Mouse (Mus musculus) adrenal gland (tissue): ENCODE results near the gene Pbx4.

Source experiments
- intact Hi-C: fragments of 180-260 bp; cut with DNase I; formaldehyde crosslinking; loops from one replicate; pipeline ENCODE4 v1.15.1; 2025

Gene Pbx4

GRCm38 (mm10) chr8:69870907-69871306 is 38.6 kb downstream of the Pbx4 start:
- intact Hi-C loops: loop anchor here (5.0 kb wide), 1 partner anchor 296 kb away; no protein-coding TSS in a partner anchor

DNA sequence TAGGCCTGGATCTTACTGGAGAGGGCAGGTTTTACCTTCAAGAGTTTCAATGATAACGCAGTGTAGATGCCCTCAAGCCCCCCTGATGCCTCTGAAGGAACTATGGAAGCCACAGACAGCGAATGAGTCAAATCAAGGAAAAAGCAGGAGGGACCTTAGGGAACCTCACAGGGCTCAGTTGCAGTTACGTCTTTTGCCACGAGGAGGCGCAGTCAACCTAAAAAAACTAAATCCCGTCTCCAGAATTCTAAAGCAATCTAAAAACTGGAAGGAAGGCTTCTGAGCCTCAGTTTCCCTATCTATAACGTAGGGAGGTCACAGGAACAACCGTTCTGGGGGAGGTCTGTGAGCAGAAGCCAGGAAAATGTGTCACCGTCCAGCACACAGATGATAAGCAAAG is 41.9 kb downstream of the Pbx4 start:
- intact Hi-C loops: loop anchor here (5.0 kb wide), 1 partner anchor 293 kb away; no protein-coding TSS in a partner anchor

- intact Hi-C loops: loop anchor here (5.0 kb wide), 1 partner anchor 293 kb away; no protein-coding TSS in a partner anchor
Measured at GRCm38 (mm10) chr8:69874654-69875053, 42.4 kb downstream of the Pbx4 start.

- intact Hi-C loops: no loop called here
Measured at GRCm38 (mm10) chr8:69876097-69876496, 43.8 kb downstream of the Pbx4 start.

GRCm38 (mm10) chr8:69876967-69877366 is 44.7 kb downstream of the Pbx4 start:
- intact Hi-C loops: no loop called here

DNA sequence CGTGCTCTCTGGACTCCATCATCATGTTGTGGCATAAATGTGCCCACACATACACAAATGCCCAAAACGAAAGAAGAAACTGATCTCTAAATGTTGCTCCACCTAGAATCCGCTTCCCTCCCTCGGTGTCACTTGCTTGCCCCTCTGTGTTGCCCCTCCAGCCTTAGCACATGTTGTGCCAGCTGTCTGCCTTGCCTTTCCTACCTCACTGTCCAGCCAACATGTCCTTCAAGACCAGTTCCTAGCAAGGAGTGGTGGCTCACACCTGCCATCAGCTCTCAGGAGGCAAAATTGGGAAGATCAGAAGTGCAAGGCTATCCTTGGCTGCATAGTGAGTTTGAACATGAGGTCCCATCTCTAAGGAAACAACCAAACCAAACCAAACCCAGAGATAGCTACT is 45.1 kb downstream of the Pbx4 start:
- intact Hi-C loops: no loop called here

- intact Hi-C loops: no loop called here
Measured at GRCm38 (mm10) chr8:69877992-69878391, 45.7 kb downstream of the Pbx4 start.

DNA sequence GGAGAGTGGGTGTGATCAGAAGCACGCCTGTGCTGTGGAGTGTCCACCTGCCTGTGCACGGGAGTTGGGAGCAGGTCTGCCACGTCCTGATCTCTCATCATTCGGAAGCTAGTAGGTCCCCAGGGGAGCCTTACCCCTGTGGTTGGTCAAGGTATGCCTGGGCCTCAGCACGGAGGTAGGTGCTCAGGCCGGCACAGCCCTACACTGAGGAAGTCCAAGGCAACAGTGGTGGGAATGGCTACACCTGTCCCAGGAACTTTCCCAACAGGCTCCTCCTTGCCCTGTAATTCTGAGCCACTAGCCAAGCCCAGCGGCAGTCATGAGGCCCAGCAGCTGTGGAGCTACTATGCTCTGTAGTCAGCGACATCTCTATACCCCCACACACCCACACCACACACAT is 47.4 kb downstream of the Pbx4 start:
- intact Hi-C loops: no loop called here

GRCm38 (mm10) chr8:69880841-69881240 is 48.5 kb downstream of the Pbx4 start:
- intact Hi-C loops: no loop called here

- intact Hi-C loops: no loop called here
Measured at GRCm38 (mm10) chr8:69881261-69881865, 49.1 kb downstream of the Pbx4 start.

DNA sequence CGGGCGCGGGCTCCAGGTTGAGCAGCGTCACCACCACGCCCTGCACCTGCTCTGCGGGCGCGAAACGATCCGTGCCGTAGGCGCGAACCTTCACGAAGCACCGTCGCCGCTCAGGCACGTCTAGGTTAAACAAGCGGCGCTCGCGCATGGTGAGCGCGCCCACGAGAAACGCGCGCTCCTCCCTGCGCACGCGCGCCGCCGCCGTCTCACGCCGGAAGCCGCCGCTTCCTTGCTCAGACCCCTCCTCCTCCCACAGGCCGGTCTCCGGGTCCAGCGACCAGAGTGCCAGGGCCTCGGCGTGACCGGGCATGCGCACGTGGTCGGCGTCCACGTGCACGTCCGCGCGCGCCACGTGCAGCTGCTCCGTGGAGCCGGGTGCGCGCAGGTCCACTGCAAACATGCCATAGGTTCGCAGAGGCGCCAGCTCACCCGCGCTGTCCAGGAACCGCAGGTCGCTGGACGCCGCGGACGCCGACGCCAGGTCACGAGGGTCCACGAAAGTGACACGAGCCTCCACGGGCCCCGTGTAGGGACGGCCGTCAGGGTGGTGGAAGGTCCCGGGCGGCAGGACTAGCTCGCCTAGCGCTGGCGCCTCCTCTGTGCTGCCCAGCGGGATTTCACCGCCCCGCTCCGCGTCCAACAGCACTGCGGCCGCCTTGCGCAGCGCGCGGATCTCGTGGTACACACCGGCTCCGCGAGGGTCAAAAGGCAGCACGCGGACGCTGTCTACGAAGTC is 49.9 kb downstream of the Pbx4 start:
- intact Hi-C loops: no loop called here

- intact Hi-C loops: no loop called here
Measured at GRCm38 (mm10) chr8:69882833-69883600, 50.7 kb downstream of the Pbx4 start.

GRCm38 (mm10) chr8:69884141-69884540 is 51.9 kb downstream of the Pbx4 start:
- intact Hi-C loops: no loop called here

DNA sequence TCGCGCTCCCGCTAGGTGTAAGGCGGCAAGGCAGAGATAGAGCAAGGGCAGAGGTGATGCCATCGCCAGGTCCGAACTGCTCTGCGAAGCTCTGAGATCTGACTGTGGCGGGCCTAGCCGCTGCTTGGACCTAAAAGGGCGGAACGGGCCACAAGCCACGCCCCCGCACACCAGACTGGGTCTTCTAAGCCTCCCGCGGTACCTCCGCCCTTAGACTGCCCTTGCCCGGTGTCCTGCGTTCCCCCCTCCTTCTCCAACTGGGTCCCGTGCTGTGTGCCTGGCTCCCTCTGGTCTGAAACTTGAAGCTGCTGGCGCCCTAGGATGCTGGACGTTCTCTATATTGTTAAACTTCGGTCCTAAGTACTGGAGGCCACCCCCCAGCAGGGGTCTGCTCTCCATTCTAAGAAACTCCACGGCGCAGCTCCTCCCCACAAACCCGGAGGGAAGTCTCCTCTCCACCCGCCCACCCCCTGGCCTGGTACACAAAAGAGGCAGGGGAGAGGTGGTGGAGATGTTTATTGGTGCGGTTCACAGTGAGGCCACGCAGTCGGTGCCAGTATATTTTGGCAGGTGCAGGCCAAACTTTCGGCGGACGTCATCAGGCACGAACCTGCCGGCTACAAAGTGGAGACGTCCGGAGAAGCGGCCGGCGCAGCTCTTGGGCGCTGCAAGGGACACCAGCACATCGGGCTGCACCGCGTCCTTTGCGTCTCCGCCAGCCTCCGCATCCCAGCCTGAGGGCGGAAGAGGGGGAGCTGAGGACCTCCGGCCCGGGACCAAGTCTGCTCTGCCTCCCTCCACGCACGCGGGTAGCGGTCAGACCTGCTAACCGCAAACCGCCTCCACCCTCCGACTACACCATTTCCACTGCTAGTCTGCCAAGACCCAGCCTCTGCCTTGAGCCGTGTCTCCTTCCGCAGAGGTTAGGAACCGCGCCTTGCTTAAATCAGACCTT is 55.3 kb downstream of the Pbx4 start, which contains the start of gene Cilp2:
Gene Cilp2, minus strand, starts transcription at position 399 of the 955 bp plus-strand sequence.
- intact Hi-C loops: no loop called here

DNA sequence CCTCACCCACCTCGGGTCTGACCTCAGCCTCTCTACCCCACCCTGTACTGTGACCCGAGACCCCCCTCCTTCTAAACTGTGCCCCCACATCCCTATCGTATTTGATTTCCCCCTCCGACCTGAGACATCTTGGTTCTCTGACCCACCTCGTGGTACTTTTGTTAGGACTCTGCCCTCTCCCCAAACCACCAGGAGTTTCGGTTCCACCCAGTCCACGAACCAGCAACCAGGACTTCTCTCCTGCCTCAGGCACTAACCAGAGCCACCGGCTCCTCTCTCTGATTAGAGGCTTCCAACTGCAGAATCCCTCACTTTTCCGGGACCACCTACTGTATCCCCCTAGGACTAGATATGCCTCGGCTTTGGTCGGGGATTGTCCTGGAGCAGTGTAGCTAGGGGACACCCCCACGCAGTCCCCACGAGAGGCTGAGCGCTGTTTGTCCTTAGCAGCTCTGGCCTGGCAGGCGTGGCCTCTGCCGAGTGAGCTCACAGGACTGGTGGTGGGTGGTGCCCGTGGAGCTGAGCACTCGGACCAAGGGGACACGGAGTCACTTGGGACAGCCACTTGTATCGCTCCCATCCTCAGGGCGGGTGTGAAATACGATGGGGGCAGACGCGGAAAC is 56.1 kb downstream of the Pbx4 start:
- intact Hi-C loops: no loop called here

- intact Hi-C loops: no loop called here
Measured at GRCm38 (mm10) chr8:69888902-69889301, 56.6 kb downstream of the Pbx4 start.

- intact Hi-C loops: no loop called here
Measured at GRCm38 (mm10) chr8:69890813-69891241, 58.5 kb downstream of the Pbx4 start.

- intact Hi-C loops: no loop called here
Measured at GRCm38 (mm10) chr8:69893863-69894262, 61.6 kb downstream of the Pbx4 start.

- intact Hi-C loops: no loop called here
Measured at GRCm38 (mm10) chr8:69894836-69895332, 62.6 kb downstream of the Pbx4 start.

DNA sequence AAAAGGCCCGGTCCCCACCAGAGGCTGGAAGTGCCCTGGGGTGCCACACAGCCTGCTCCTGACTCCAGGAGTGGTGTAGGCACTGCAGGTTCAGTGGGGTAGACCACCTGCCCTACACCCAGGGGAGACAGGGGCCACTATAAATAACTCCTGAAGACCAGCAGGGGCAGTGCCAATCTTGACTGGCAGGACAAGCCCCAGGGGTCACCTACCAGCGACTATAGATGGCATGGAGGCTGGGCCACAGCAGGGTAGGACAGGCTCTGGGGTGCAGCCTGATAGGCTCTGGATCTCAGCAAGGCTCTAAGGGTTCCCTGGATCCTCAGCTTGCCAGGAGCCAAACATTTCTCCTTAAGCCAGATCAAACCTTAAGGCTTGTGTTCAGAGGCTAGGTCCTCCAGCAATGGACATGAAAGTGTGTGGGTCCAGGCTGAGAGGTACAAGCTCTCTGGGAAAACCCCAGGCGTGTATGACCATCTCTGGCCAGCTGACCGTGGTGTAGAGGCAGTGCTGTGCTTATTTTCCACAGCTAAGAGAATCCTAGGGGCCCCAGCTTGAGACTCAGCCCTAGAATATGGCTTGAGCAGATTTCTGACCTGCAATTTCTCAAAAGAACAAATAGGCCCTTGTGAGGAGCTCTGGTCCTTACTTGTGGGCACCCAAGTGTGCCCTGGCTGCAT is 63.6 kb downstream of the Pbx4 start:
- intact Hi-C loops: no loop called here
